Mouse (Mus musculus): ENCODE measurements around the gene Mcu.

Mcu gene

DNA sequence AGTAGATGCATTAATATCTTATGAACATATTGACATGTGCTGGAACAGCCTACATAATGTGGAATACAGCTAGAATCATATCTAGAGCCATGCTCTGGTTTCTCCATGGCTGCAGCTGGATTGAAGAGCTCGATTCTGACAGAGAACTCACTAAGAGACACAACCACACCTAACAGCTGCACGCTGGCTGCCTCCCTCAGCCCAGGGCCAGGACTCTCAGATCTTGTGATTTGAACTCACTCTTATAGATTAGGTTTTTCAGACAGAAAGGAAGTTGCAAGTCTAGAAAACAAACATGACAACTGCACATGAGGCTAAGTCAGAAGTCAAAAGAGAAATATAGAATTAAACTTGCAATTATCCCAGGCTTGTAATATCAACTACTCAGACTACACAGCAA, 45.7 kb downstream of the Mcu start:
- no peak for DNase-seq (ENCODE audit: extremely low spot score, low read depth, low spot score)

GRCm38 (mm10) chr10:59570360-59570759, 46.1 kb downstream of the Mcu start:
- DNase-seq (ENCODE audit: extremely low spot score, low read depth, low spot score): no peak

- DNase-seq (ENCODE audit: extremely low spot score, low read depth, low spot score): no peak
Measured at GRCm38 (mm10) chr10:59569481-59569869, 47.0 kb downstream of the Mcu start.

DNA sequence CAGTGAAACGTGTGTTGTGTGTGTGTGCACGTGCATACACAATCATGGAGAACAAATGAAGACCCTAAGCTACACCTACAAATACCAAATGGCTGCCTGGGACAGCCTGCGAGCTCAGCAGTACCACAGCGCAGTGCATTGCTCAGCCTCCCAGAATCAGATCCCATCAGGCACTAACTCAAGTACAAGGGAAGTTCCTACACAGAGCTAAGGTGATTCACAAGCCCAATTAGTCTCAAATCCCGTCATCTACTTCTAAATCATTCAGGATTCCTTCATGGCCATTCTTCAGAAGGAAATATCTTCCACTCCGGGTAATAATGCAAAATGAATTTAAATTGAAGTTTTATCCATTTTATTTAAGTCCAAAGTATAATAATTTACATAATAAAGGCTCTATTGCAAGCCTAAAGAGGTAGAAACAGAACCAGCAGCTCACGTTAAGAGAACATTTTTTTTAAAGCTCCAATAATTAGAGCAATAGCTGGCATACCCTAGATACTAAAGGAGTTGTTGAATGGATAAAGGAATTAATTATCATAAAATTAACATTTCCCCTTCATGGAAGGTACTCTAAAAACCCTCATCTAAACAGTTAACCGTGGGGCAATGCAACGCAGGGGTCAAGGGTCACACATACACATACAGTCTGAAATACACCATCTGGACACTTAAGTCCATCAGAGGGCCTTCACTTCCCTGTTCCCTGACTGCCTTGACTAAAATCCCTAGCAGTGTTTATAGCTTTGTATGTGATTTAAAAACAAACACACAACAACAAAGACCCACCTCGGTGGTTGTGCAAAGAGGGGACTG, 47.6 kb downstream of the Mcu start:
- DNase-seq (ENCODE audit: extremely low spot score, low read depth, low spot score): no peak

GRCm38 (mm10) chr10:59566968-59567367, 49.5 kb downstream of the Mcu start:
- DNase-seq (ENCODE audit: extremely low spot score, low read depth, low spot score): no peak

DNA sequence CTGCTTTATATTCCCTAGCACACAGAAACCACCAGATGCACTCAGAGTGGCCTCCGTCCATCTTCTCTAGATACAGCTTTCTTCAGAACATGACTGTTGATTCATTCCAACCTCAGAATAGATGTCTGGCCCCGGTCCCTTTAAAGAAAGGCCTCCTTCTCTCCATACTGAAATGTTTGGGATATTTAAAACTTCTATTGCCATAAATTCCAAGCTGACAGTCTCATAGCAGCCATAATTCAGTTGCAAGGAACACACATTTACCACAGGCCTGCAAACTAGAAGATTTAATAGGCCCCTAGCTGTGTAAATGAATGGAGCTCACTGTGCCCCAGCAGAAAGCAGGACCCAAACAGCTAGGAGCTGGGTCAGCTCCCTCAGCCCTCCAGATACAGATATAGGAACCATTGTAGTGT, 50.5 kb downstream of the Mcu start:
- no peak for DNase-seq (ENCODE audit: extremely low spot score, low read depth, low spot score)

DNA sequence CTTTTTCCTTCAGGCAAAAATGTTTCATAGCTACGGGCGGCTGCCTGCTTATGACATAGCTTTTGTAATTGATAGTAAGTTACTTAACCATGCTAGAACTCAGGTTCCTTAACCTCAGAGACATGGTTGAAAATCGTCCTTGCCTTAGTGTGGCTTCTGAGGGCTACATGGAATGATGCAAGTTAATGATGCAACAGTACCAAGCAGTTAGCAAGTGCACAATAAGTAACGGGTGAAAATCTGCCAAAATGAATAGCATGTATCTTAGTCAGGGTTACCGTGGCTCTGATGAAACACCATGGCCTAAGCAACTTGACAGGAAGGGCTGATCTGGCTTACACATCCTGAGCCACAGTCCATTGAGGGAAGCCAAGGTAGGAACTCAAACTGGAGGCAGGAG, 51.9 kb downstream of the Mcu start:
- DNase-seq (ENCODE audit: extremely low spot score, low read depth, low spot score): no peak

- no peak for DNase-seq (ENCODE audit: extremely low spot score, low read depth, low spot score)
Measured at GRCm38 (mm10) chr10:59562511-59562910, 54.0 kb downstream of the Mcu start.

- no peak for DNase-seq (ENCODE audit: extremely low spot score, low read depth, low spot score)
Measured at GRCm38 (mm10) chr10:59560126-59560525, 56.4 kb downstream of the Mcu start.

DNA sequence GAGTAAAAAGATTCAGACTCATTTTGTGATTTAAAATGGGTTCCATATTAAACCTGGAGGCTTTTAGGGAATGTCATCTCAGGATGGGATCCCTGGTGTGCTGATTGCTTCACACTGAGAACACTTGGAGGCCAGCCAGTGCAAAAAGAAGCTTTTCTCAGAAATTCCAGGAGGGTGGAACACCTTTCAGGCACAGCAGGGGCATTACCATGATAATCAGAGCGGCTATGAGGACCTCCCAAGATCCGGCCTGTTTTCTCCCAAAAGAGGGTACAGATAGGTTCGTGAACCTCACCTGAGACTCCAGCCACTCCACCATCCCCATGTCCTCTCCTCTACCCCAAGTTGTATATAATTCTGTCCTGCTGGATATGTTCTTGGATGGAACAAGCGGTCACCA, 57.9 kb downstream of the Mcu start:
- DNase-seq (ENCODE audit: extremely low spot score, low read depth, low spot score): no peak

- DNase-seq (ENCODE audit: extremely low spot score, low read depth, low spot score): no peak
Measured at GRCm38 (mm10) chr10:59558164-59558563, 58.3 kb downstream of the Mcu start.

DNA sequence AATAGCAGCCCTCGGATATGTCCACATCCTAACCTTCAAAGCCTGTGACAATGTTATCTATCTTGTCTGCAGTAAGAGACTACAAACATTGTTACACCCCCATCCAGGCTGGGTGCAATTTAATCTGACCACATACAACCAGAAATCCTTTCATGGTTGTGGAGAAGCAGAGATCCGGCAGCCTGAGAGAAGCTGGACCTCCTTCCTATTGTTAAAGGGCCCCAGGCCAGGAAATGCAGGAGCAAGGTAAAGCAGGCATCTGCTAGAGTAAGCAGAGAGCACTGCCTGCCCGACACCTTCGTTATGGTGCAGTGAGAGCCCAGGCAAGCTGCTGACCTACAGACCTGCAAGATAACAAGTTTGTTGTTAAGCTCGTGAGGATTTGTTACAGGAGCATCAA, 60.0 kb downstream of the Mcu start:
- no peak for DNase-seq (ENCODE audit: extremely low spot score, low read depth, low spot score)

- no peak for DNase-seq (ENCODE audit: extremely low spot score, low read depth, low spot score)
Measured at GRCm38 (mm10) chr10:59554243-59554642, 62.2 kb downstream of the Mcu start.

DNA sequence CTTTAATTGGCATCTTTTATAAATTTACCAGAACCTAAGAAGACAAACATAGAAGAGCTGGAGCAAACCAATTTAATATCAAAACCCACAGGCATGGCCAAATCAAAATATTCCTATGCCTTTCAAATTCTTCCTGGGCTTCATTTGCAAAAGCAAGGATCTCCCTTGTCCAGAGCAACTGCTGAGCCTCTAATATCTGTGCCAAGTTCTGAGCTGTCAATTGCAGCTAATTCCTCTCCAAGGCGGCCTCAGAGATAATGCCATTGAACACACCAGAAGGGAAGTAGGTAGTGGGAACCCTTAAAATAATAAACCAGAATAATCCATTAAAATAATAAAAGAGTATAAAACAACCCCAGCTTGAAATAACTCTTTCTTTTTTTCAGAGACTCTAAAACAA, 64.0 kb downstream of the Mcu start:
- DNase-seq (ENCODE audit: extremely low spot score, low read depth, low spot score): no peak

DNA sequence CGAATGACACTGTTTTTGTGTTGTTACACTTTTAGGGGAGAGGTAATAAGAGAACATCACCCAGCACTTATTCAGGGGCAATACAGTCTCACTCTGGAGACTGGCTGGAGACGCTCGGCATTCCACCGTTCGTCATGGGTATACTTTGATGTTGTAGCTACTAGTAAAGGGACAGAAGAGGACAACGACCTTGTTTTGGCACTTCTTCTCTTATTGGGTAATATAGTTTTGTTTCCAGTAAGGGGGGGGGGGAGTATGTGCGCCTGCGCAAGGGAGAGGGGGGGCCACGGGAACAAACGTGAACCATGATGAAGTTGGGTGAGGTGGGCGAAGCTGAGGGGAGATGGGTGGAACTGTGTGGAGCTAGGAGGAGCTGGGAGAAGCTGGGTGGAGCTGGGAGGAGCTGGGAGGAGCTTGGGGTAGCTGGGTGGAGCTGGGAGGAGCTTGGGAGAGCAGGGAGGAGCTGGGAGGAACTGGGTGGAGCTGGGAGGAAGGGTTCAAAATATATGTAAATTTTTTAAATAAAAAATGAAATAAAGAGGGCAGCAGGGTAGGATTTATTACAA, 67.6 kb downstream of the Mcu start:
- DNase-seq (ENCODE audit: extremely low spot score, low read depth, low spot score): no peak

- DNase-seq (ENCODE audit: extremely low spot score, low read depth, low spot score): no peak
Measured at GRCm38 (mm10) chr10:59548211-59548610, 68.3 kb downstream of the Mcu start.

DNA sequence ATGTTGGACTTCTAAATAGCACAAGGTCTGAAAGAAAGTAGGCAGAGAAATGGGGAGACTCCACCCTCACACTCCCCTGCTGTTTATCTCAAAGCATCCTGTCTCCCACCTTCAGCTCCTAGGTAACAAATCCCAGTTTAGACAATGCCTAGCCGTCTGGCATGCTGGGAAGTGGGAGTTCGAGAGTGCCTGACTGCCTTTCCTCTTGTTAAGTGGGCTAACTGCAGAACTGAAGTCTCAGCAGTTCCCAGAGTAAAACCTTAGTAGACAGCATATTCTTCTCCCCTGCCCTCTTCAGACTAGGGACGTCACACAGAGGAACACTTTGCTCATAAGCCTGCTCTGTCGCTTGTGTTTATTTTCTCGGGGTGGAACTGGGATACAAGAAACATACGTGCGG, 69.1 kb downstream of the Mcu start:
- DNase-seq (ENCODE audit: extremely low spot score, low read depth, low spot score): no peak

DNA sequence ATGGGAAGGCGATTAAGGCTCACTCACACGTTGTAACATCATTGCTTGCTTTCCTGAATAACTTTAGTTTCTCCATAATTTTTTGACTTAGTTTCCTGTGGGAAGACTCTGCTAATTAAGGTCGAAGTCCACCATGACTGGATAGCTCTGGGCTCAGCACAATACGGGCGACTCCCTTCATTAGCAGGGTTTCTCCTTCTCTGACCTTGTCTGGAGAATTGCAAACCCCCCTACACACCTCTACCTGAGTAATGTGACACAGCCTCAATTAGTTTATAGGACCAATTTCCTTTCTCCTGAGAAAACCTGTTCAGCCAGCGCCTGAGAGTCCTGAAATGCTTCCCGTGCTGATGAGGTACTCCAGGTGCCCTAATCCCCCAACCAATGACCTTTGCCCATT, 71.3 kb downstream of the Mcu start:
- DNase-seq (ENCODE audit: extremely low spot score, low read depth, low spot score): no peak

DNA sequence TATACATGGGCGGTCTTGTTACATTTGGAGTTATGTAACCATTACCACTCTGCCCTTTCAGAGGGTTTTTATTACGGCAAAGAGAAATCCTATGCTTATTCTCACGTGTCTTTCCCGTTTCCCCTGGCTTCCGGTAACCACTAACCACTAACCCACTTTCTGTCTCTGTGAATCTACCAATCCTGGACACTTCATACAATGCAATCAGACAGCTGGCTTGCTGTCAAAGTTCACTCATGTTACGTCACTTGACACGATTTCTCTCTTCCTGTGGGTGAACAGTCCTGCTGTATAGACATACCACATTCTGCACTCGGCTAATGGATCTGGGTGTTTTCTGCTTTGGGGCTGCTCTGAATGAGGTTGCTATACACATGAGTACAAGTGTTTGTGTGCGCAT, 73.1 kb downstream of the Mcu start:
- no peak for DNase-seq (ENCODE audit: extremely low spot score, low read depth, low spot score)

- DNase-seq (ENCODE audit: extremely low spot score, low read depth, low spot score): no peak
Measured at GRCm38 (mm10) chr10:59541466-59541865, 75.0 kb downstream of the Mcu start.

- DNase-seq (ENCODE audit: extremely low spot score, low read depth, low spot score): no peak
Measured at GRCm38 (mm10) chr10:59540596-59540995, 75.9 kb downstream of the Mcu start.

- DNase-seq (ENCODE audit: extremely low spot score, low read depth, low spot score): no peak
Measured at GRCm38 (mm10) chr10:59540081-59540480, 76.4 kb downstream of the Mcu start.

DNA sequence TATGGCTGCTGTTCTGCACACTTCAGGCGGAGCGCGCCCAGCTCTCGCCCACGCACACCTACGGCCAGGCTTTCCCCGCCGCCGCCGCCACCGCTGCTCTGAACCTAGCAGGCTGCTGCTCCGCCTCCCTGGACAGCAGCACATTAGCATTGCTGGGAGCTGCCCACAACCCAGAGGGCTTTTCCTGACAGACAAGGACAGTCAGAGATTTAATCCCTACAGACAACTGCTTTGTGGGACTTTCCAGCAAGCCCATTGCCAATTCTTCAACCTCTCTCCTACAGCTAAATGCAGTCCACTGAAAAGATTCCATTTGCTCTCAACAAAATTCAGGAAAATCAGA, 77.0 kb downstream of the Mcu start:
- DNase-seq (ENCODE audit: extremely low spot score, low read depth, low spot score): no peak
